ENCODE assay signal across 8 mouse cellular contexts in the genomic region with DNA sequence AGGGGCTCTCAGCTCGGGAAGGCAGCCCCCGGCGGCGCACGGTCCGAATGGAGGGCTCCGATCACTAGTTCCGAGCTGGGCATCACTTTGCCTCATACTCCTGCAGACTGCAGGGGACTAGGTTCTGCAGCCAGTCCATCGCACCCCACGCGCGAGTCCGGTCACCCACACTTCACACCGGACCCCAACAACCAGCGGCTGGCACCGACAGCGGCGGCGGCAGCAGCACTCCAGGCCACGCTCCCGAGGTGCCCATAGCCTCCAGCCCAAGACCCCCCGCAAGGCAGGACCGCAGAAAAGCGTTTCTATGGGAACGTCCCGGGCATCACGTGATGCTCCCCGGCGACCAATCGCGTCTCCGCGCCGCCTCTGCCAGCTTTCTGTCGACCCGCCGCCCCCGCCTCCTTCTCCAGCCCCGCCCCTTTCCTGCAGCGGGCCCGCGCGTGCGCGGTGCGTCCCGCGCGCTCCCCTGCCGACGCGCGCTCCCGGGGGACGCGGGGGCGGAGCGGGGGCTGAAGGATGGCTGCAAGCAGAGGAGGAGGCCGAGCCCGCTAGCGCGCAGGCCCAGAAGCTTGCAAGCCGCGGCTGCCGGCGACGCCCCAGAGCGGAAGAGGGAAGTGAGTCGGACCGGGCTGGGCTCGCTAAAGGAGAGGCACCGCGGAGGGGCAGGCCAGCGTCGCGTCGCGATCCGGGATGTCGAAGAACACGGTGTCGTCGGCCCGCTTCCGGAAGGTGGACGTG. TPM values are rescaled to one million over a fixed set of nuclear protein-coding genes. Genes with fewer than 3 reads are reported as not detected.
DNase-seq lines count a peak whose midpoint lies in the region; ATAC-seq lines count a peak whose summit lies in the region.

A gene (minus strand): TSS at position 320 of the 741 bp plus-strand sequence.
A gene (plus strand): TSS at position 511 of the 741 bp plus-strand sequence.

- H3K9ac ChIP-seq in forebrain, embryonic 14.5 days (ENCODE audit: low read length), result peak within 1 kb of the TSS; percentile 96
- H3K9ac ChIP-seq in neural tube, embryonic 15.5 days (replicated peaks), result peak within 1 kb of the TSS; percentile 91

- peak within 1 kb of the TSS; percentile 86 for H3K27ac ChIP-seq in forebrain, embryonic 14.5 days (ENCODE audit: low read depth, low read length)
- peak within 1 kb of the TSS; percentile 88 for H3K27ac ChIP-seq in neural tube, embryonic 15.5 days (replicated peaks)

- peak; percentile 98 for ATAC-seq in forebrain, embryonic 14.5 days
- ATAC-seq in neural tube, embryonic 15.5 days (ENCODE audit: low FRiP score), result peak; percentile 97

- peaks cover 18% of the 10 kb centered on the region for H3K36me3 ChIP-seq in forebrain, embryonic 14.5 days (ENCODE audit: control insufficient read depth, insufficient read depth, low read length)
- H3K36me3 ChIP-seq in neural tube, embryonic 15.5 days, result peaks cover 10% of the 10 kb centered on the region

- intact Hi-C loops in heart, postnatal 14 days (cut with DNase I), result loop anchor here (2.0 to 5.0 kb wide), 2 partner anchors 137 to 244 kb away; a partner anchor contains a TSS

- peaks cover 3% of the 10 kb centered on the region; the same call in 1 of the 2 replicates for H3K4me1 ChIP-seq in forebrain, embryonic 14.5 days (ENCODE audit: control insufficient read depth, insufficient read depth, low read length)
- peaks cover 26% of the 10 kb centered on the region for H3K4me1 ChIP-seq in neural tube, embryonic 15.5 days

- H3K9me3 ChIP-seq in forebrain, embryonic 14.5 days (replicated peaks; ENCODE audit: control insufficient read depth, low read length), result no peaks in the 10 kb centered on the region
- no peaks in the 10 kb centered on the region for H3K9me3 ChIP-seq in neural tube, embryonic 15.5 days (replicated peaks)

- H3K4me3 ChIP-seq in forebrain, embryonic 14.5 days (ENCODE audit: low read depth, low read length), result peak within 1 kb of the TSS; percentile 98
- peak within 1 kb of the TSS; percentile 93 for H3K4me3 ChIP-seq in neural tube, embryonic 15.5 days (replicated peaks)

- WGBS in forebrain, embryonic 14.5 days, result under 1% methylated on average over 82 of the region's 86 CpGs
- under 1% methylated on average over 86 of the region's 86 CpGs for WGBS in neural tube, embryonic 15.5 days

- no peaks in the 10 kb centered on the region for H3K27me3 ChIP-seq in forebrain, embryonic 14.5 days (replicated peaks; ENCODE audit: control insufficient read depth, insufficient read depth, low read length)
- H3K27me3 ChIP-seq in neural tube, embryonic 15.5 days (replicated peaks), result no peaks in the 10 kb centered on the region

- peak; percentile 98 for DNase-seq in ES-CJ7 (ENCODE audit: low read depth, low spot score)
- DNase-seq in cerebellum, adult 11 months, result peak; percentile 96
- DNase-seq in forebrain, embryonic 14.5 days (ENCODE audit: low spot score), result peak; percentile 98
- DNase-seq in heart, postnatal 14 days, result peak; percentile 99
- DNase-seq in layer of hippocampus, adult 11-12 months (ENCODE audit: low spot score), result peak; percentile 96
- peak; percentile 97 to 98 for DNase-seq in lung, adult 18-20 months
- peak; percentile 96 for DNase-seq in testis, postnatal 14 days (ENCODE audit: low spot score)

- H3K4me2 ChIP-seq in forebrain, embryonic 14.5 days (ENCODE audit: low read length), result peak within 1 kb of the TSS; percentile 91
- peak within 1 kb of the TSS; percentile 82 for H3K4me2 ChIP-seq in neural tube, embryonic 15.5 days

RNA-seq across cellular contexts. Expression of the first gene that starts in this region (rescaled TPM):
- 16.4 and 20.5 TPM in 2 replicates for polyA plus RNA-seq in forebrain, embryonic 14.5 days (2014; fragmentation: Nextera tagmentation; extraction: Ambion mirVana)
- total RNA-seq in heart, postnatal 14 days (2021), result 10 to 100 TPM; 51.7 to 51.8 TPM
- 18.8 and 24.2 TPM in 2 replicates for polyA plus RNA-seq in neural tube, embryonic 15.5 days (2015; fragmentation: Nextera tagmentation; extraction: Ambion mirVana)

RNA-seq across cellular contexts. Expression of the second gene that starts in this region (rescaled TPM):
- polyA plus RNA-seq in forebrain, embryonic 14.5 days (2014; fragmentation: Nextera tagmentation; extraction: Ambion mirVana), result 430 and 478 TPM in 2 replicates
- total RNA-seq in heart, postnatal 14 days (2021), result 10 to 100 TPM; 53.0 to 57.9 TPM
- polyA plus RNA-seq in neural tube, embryonic 15.5 days (2015; fragmentation: Nextera tagmentation; extraction: Ambion mirVana), result 248 and 252 TPM in 2 replicates

Comparison
In these comparisons a context has a peak if more than half of its experiments do, and no peak if none do; other contexts are left out.
1. Peak in every context shown above with its lines: DNase-seq, ATAC-seq, H3K4me3 ChIP-seq and H3K27ac ChIP-seq.